Mouse (Mus musculus) lung, adult 2 months (tissue): ENCODE data around the gene Pdap1.

ENCODE experiments used
- CTCF ChIP-seq: fragments of 200-500 bp; IDR thresholded peaks from 2 replicates; pipeline ENCODE4 v1.5.1; 2011; ENCODE audit warnings: mild to moderate bottlenecking, low read length, control low read depth; ENCODE audit not compliant: insufficient read depth
- POLR2A ChIP-seq: fragments of 200-500 bp; IDR thresholded peaks from 2 replicates; pipeline ENCODE4 v1.6.1; 2011; ENCODE audit warnings: low read depth, mild to moderate bottlenecking, control low read depth, low read length, borderline replicate concordance; ENCODE audit errors: extremely low read depth

DNA sequence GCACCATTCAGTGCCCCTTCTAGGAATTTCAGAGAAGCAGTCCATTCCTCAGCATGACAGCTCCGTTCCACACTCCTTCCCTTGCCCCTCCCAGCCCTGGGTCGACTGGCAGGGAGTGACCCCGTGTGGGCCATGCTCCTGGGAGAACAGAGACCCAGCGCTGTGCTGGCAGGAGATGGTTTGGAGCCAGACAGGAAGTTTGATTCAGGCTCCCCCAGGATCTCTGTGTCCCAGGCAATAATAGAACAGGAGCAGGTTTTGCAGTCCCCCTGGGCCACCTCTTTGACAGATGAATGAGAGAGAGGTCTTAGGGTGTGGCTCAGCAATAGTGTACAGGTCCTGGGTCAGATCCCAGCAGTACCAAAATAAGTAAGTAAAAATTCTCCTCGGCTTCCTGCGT is 22.0 kb downstream of the Pdap1 start:
- TF ChIP-seq CTCF = no peak
- TF ChIP-seq POLR2A = no peak
